Mouse (Mus musculus): ENCODE measurements at regions not wholly inside any gene's neighbourhood (a gene's known extent, or its start where the extent isn't known, plus 50 kb on each side); places are given as distances from the start of the nearest gene placed in this dataset.

DNA sequence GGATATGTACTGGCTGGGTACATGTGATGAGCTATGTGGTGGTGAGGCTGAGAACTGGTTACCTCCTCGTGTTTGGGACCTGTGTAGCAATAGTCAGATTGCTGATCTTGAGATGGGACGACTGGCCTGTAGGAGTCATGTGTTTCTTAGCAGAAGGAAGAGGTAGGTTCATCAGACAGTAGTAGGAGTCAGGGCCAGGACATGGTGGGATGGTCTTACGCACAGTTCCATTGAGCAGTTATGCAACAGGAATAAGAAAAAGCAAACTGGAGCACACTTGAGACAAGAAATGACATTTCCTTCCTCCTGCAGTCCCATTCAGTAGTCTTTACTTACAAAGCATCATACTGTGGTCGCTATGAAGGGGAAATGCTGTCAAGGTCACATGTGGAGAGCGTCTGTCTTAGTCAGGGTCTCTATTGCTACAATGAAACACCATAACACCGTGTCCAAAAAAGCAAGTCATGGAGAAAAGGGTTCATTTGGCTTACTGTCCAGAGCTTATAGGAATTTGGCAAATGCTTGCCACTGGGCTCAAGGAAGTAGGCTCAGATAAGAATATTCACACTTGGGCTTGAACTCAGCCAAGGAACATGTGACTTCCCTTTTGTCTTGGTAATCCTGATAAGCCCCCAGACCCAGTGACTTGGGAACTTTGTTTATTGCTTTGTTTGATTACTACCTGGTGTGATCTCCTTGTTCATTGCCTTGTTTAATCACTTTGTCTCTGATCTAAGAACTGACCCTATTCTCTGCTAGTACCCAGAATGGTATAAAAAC lies 72.0 kb downstream of the Tnfaip3 start:
- H3K4me1 ChIP-seq (replicated peaks; ENCODE audit: control insufficient read depth, insufficient read depth, low read length) = no peaks in the 10 kb centered on the region
- no peak overlapping the region for H3K9ac ChIP-seq (replicated peaks; ENCODE audit: low read depth, low read length)
- WGBS = 76% methylated on average over 6 of the region's 6 CpGs

DNA sequence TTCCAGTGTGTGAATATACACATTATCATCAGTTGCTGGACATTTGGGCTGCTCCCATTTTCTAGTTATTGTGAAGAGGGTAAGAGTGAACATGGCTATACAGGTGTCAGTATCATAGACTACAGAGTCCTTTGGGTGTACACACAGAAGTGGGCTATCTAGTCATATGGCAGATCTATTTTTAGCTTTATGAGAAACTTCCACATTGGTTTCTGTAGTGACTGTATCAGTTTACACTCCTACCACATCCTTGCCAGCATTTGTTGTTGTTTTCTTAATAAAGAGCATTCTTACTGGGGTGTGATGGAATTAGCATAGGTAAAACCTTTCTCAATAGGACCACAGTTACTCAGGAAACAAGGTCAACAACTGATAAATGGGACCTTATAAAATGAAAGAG lies 68.7 kb downstream of the Tnfaip3 start:
- Histone ChIP-seq H3K27ac (ENCODE audit: low read length) (no peak overlapping the region), H3K9ac (replicated peaks; ENCODE audit: low read depth, low read length) (no peak overlapping the region), H3K4me2 (ENCODE audit: low read length) (no peak overlapping the region), H3K27me3 (replicated peaks; ENCODE audit: control insufficient read depth, insufficient read depth, low read length) (no peaks in the 10 kb centered on the region), H3K36me3 (ENCODE audit: control insufficient read depth, insufficient read depth) (no peaks in the 10 kb centered on the region), H3K4me3 (replicated peaks; ENCODE audit: low read length) (no peak overlapping the region), H3K4me1 (replicated peaks; ENCODE audit: control insufficient read depth, insufficient read depth, low read length) (no peaks in the 10 kb centered on the region), H3K9me3 (ENCODE audit: control insufficient read depth, low read length) (no peaks in the 10 kb centered on the region)
- ATAC-seq = no peak

More for the DNA sequence above, 72.0 kb downstream of the Tnfaip3 start:
- H3K9me3 ChIP-seq (ENCODE audit: control insufficient read depth, low read length) = no peaks in the 10 kb centered on the region
- no peaks in the 10 kb centered on the region for H3K36me3 ChIP-seq (ENCODE audit: control insufficient read depth, insufficient read depth)
- no peak overlapping the region for H3K4me3 ChIP-seq (replicated peaks; ENCODE audit: low read length)
- no peaks in the 10 kb centered on the region for H3K27me3 ChIP-seq (replicated peaks; ENCODE audit: control insufficient read depth, insufficient read depth, low read length)
- no peak overlapping the region for H3K27ac ChIP-seq (ENCODE audit: low read length)
- no peak for ATAC-seq
- H3K4me2 ChIP-seq (ENCODE audit: low read length) = no peak overlapping the region
